Mouse (Mus musculus) cerebellum, adult 2 months (tissue): Measurements from ENCODE around the gene Slc10a4. TPM values are rescaled to one million over a fixed set of nuclear protein-coding genes. Genes with fewer than 3 reads are reported as not detected.

Experiments used
- DNase-seq, 2 experiments: peaks; one replicate each; pipeline ENCODE4 v3.0.0; 2021
- H3K27ac ChIP-seq: fragments of 200-500 bp; 2 replicates; pipeline ENCODE4 v1.5.1; 2012; ENCODE audit warnings: low read length, control low read depth, inconsistent platforms; ENCODE audit not compliant: insufficient read depth
- H3K27me3 ChIP-seq: fragments of 200-500 bp; 2 replicates; pipeline ENCODE4 v1.6.1; 2012; ENCODE audit warnings: inconsistent platforms, mild to moderate bottlenecking, low read length, moderate library complexity; ENCODE audit not compliant: control insufficient read depth, insufficient read depth
- H3K4me1 ChIP-seq: fragments of 200-500 bp; 2 replicates; pipeline ENCODE4 v1.6.1; 2011; ENCODE audit warnings: low read length; ENCODE audit not compliant: control insufficient read depth, insufficient read depth
- H3K4me3 ChIP-seq: fragments of 200-500 bp; replicated peaks from 2 replicates; pipeline ENCODE3; 2011; ENCODE audit warnings: mild to moderate bottlenecking, low read depth, low read length, control low read depth; ENCODE audit not compliant: insufficient read depth
- CTCF ChIP-seq: fragments of 200-500 bp; IDR thresholded peaks from 2 replicates; pipeline ENCODE4 v1.5.1; 2011; ENCODE audit warnings: low read depth, mild to moderate bottlenecking, control low read depth, low read length, moderate library complexity, borderline replicate concordance; ENCODE audit not compliant: insufficient read depth
- POLR2A ChIP-seq: fragments of 200-500 bp; IDR thresholded peaks from 2 replicates; pipeline ENCODE4 v1.6.1; 2011; ENCODE audit warnings: low read length, control low read depth, borderline replicate concordance; ENCODE audit not compliant: insufficient read depth
- WGBS: fragments of 180-500 bp; shearing (Covaris S2); methylation state at CpG from one replicate; pipeline ENCODE4 v1.1.7; 2018; 5-methylcytosine and 5-hydroxymethylcytosine counted together
- polyA plus RNA-seq: library from polyadenylated mRNA; depleted of rRNA; stranded (reverse); fragments of >200 nt; gene quantifications from 2 replicates; pipeline ENCODE4 v1.2.3, GENCODE M21; 2012; rRNA removed

Slc10a4 gene
- 7.6 and 10.9 TPM in 2 replicates for polyA plus RNA-seq

- no peak for DNase-seq
- H3K27ac ChIP-seq = no peak within 1 kb of the TSS
- TF ChIP-seq POLR2A (no peak), CTCF (no peak)
- no peaks in the 10 kb centered on the region for H3K4me1 ChIP-seq
- no peak within 1 kb of the TSS for H3K4me3 ChIP-seq
- WGBS = 5% methylated on average over 65 of the region's 65 CpGs
- no peaks in the 10 kb centered on the region; the same call in 1 of the 2 replicates for H3K27me3 ChIP-seq
Observed at GRCm38 (mm10) chr5:73006784-73007581, at the start of gene Slc10a4. Slc10a4 (plus strand) TSS chr5:73006883.

DNA sequence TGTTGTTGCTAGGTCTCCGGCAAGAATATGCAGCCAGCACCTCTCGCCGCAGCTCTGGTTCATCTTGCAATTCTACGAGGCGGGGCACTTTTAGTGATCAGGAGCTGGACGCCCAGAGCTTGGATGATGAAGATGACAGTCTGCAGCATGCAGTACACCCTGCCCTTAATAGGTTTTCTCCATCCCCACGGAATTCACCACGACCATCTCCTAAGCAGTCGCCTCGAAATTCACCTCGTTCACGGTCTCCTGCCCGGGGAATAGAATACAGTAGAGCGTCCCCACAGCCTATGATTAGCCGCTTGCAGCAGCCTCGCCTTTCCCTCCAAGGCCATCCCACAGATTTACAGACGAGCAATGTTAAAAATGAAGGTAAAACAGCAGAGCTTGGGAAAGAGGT is 49.4 kb upstream of the Slc10a4 start:
- H3K27ac ChIP-seq = no peak overlapping the region
- no peaks in the 10 kb centered on the region for H3K27me3 ChIP-seq
- H3K4me1 ChIP-seq = no peaks in the 10 kb centered on the region
- TF ChIP-seq POLR2A (no peak), CTCF (no peak)
- 88% methylated on average over 17 of the region's 17 CpGs for WGBS
- no peak overlapping the region for H3K4me3 ChIP-seq
- DNase-seq = no peak

DNA sequence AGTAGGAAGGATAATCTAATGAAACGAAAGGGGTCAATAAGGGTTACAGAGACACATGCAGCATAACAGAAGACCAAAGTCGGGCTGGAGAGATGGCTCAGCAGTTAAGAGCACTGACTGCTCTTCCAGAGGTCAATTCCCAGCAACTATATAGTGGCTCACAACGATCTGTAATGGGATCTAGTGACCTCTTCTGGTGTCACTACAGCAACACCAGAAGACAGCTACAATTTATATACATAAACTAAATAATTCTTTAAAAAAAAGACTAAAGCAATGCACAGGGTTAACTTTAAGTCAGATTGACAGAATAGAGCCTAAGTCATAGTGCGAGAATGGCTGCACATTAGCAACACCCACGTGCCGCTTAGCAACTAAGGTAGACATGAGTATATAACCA is 46.6 kb upstream of the Slc10a4 start:
- H3K4me3 ChIP-seq = no peak overlapping the region
- H3K27ac ChIP-seq = no peak overlapping the region
- H3K27me3 ChIP-seq = no peaks in the 10 kb centered on the region
- WGBS = 79% methylated on average over 6 of the region's 6 CpGs
- H3K4me1 ChIP-seq = no peaks in the 10 kb centered on the region
- no peak for DNase-seq
- TF ChIP-seq POLR2A (no peak), CTCF (no peak)

DNA sequence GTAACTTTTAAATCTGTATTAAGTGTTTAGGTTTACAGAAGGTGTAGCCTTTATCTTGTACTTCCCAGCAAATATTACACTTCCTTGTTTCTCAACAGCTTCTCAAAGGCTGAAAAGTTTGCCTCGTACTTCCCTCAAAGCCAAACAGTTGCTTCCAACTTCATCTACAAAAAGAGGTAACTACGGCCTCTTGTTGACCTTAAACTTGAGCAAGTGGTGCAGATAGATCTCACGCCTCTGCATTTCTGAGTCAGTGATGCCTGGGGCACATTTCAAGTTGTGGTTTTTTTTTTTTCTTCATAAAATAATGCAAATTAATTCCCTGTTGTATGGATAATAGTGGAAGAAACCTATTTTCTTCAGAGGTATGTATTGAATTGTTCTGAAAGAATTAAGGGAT is 41.0 kb upstream of the Slc10a4 start:
- Histone ChIP-seq H3K4me1 (no peaks in the 10 kb centered on the region), H3K27ac (no peak overlapping the region)
- 94% methylated on average over 3 of the region's 3 CpGs for WGBS

DNA sequence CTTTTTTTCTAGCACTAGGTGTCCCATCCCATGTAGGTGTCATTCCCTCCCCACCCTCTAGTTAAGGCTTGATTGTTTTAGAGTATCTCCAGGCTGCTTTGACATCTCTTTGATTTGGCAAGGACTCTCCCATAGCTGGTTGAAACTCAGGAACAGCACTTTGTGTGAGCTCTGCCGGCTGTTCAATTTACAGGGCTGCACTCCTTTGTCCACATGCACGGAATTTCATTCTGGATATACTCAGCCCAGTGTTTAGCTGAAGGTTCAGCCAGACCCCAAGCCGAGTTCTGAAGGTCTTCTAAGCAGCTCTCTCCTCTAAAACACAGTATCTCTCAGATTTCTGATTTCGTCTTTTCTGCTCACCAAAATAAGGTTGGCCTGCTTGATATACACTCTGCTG is 34.2 kb upstream of the Slc10a4 start:
- no peak for TF ChIP-seq CTCF
- TF ChIP-seq POLR2A = no peak
- Histone ChIP-seq H3K4me1 (no peaks in the 10 kb centered on the region), H3K27ac (no peak overlapping the region), H3K4me3 (no peak overlapping the region), H3K27me3 (no peaks in the 10 kb centered on the region)
- no peak for DNase-seq
- WGBS = 86% methylated on average over 4 of the region's 4 CpGs

More for the DNA sequence above, 41.0 kb upstream of the Slc10a4 start:
- Histone ChIP-seq H3K4me3 (no peak overlapping the region), H3K27me3 (no peaks in the 10 kb centered on the region)
- DNase-seq = no peak
- TF ChIP-seq POLR2A (no peak), CTCF (no peak)

DNA sequence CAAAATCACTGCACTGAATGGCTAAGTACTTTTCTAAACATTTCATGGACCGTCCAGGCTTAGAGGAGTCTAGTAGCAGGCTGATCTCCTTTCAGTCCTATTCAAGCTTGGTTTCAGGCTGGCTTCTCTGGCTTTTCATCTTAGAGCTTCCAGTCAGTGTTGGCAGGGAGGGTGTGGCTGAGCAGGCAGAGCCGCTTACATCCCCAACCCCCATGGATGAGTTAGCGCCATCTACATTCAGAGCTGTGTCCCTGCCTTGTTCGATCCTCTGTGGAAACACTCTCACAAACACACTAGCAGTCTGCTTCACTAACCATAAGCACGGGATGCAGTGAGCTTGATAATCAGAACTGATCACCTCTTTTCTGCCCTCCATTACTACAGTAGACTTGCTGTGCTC is 33.7 kb upstream of the Slc10a4 start:
- no peaks in the 10 kb centered on the region for H3K27me3 ChIP-seq
- H3K27ac ChIP-seq = no peak overlapping the region
- 57% methylated on average over 5 of the region's 5 CpGs for WGBS
- H3K4me1 ChIP-seq = no peaks in the 10 kb centered on the region
- TF ChIP-seq POLR2A (no peak), CTCF (no peak)
- no peak overlapping the region for H3K4me3 ChIP-seq
- DNase-seq = no peak

- H3K27ac ChIP-seq = no peak within 1 kb of the TSS
- no peaks in the 10 kb centered on the region for H3K4me1 ChIP-seq
- DNase-seq = no peak
- TF ChIP-seq POLR2A (no peak), CTCF (no peak)
- 96% methylated on average over 7 of the region's 7 CpGs for WGBS
- H3K4me3 ChIP-seq = no peak within 1 kb of the TSS
- H3K27me3 ChIP-seq = no peaks in the 10 kb centered on the region
Observed at GRCm38 (mm10) chr5:72974602-72975001, 32.1 kb upstream of the Slc10a4 start, which contains the start of gene Gm10135. Gm10135 (minus strand) TSS chr5:72974702.

GRCm38 (mm10) chr5:72975996-72976395 is 30.7 kb upstream of the Slc10a4 start:
- no peak for DNase-seq
- WGBS = 87% methylated on average over 6 of the region's 6 CpGs
- TF ChIP-seq POLR2A (no peak), CTCF (no peak)
- Histone ChIP-seq H3K27ac (no peak overlapping the region), H3K4me1 (no peaks in the 10 kb centered on the region), H3K4me3 (no peak overlapping the region), H3K27me3 (no peaks in the 10 kb centered on the region)
